Mouse (Mus musculus) retina, embryonic 14.5 days (tissue): ENCODE data around the gene Pappa.
A peak's percentile ranks its signal among the peaks of the same experiment; 100 is the strongest.

ENCODE experiments used
- DNase-seq: peaks from one replicate; pipeline ENCODE4 v3.0.0-alpha.2; 2015; ENCODE audit warnings: low spot score

Pappa gene

DNA sequence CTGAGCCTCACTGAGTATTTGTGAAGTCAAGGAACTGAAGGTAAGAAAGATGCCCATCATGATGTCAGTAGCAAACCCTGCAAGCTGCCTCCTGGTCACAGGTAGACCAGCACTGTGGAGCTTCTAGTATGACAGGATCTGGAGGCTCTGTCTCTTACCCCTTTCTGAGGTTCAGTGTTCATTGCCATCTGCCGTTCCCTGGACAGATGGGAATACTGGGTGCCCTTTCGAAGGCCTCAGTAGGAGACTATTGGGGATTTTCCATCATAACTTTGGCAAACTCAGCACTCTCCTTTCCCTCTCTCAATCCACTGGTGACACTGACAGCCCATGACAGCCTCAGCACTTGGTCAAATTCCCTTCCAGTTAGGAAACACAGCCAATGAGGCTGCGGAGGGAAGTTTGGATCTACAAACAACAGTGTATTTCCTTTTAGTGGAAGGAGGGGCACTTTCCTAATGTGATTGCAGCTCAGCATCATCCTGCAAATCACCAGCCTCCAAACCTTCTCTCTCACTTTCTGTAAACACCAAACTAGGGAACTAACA lies 42.4 kb downstream of the Pappa start:
- DNase-seq: no peak

DNA sequence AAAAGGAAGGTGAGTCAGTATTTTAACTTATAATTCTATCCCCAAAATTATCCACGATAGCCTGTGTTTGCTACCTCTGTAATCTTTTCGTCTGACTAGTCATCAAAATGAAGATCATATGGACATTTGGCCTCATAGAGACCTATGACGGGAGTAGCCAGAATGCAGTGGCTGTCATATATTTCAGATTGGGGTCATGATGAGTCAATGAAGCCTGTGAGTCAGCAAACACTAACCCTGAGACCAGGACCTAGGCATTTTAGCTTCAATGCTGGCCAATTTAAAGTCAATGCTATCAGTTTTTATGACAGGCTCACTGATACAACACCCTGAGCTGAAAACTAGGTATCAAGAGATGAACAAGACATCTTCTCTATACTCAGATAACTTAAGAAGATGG lies 50.5 kb downstream of the Pappa start:
- DNase-seq: no peak

DNA sequence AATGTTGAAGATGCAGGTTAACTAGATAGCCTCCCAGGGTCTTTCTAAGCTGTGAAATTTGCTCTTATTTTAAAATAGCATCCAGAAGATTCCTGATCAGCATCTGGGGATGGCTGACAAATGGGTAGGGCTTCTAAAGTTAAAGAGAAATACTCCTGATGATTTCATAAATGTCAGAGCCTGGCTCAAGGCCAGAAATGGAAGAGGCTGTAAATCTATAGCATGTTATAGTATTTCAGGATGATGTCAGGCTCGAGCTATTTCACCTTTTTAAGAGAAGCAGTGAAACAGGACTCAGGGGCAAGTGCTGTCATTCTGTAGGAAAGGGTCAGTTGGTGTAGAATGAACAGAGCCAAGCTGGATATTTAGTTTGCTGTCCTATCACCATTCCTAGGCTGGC lies 54.2 kb downstream of the Pappa start:
- no peak for DNase-seq

DNA sequence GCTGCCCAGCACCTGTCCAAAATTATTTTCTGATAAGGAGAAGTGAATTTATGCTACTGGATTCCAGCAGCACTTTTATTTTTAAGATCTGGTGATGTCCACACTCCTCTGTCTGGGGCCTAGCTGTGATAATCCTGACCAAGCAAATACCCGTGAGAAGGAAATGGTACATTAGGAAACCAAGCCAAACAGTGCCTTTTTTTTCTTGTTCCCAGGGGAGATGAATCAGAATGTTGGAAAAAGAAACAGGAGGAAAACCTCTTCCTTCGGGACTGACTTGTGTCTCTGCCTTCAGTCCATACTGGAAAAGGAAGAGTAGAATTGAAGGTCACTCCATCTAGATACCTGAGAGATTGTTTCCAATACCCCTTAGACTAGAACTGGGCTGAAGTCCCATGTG lies 63.3 kb downstream of the Pappa start:
- DNase-seq: no peak

DNA sequence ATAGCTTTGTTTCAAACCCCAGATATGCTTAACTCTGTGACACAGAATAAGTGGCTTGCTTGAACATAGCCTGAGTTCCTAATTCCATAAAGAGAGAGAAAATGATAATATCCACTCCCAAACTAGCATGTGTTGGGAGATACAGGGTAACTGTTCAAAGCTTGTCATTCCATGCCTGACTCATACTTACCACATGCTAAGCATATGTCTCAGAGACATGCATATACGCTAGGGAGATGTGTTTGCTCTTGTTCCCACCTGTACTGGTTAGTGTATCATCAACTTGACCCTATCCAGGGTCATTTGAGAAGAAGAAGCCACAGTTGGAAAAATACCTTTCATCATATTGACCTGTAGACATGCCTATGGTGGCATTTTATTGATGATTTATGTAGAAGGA lies 63.7 kb downstream of the Pappa start:
- DNase-seq: no peak

DNA sequence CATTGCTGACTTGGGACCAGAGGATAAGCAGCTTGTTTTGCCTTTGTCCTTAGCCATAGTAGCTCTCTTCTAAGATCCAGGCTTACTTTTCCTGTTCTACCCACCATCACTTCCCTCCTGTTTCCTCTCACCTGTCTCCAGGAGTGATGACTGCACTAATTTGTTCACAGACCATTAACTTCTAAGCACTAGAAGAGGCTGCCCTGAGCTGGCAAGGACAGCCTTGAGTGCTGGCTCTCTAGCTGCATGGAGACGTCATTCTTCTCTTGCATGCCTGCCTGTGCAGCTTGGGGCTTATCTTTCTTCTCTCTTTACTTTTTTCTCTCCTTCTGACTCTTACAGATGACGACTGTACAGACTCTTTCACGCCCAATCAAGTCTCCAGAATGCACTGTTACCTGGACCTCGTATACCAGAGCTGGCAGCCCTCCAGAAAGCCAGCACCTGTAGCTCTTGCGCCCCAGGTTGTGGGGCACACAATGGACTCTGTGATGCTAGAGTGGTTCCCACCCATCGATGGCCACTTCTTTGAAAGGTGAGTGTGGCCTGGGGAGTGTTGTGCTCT lies 65.0 kb downstream of the Pappa start:
- DNase-seq: no peak

DNA sequence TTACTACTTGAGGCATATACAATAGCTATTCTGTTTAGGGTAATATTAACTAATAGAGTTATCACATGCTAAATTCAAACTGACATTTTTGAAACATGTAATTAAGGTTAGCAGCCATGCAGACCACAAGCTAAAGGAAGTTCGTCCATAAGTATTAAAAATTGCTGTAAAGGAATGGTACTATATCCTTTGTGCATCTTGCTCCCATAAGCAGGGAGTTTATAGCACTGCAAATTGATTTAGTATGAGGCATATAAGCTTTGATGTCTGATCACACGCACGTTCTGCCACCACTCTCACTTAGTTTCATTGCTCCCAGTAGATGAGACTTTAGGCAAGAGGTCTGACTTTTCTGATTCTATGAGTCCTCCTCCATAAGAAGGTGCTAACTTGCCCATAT lies 68.8 kb downstream of the Pappa start:
- DNase-seq: no peak

DNA sequence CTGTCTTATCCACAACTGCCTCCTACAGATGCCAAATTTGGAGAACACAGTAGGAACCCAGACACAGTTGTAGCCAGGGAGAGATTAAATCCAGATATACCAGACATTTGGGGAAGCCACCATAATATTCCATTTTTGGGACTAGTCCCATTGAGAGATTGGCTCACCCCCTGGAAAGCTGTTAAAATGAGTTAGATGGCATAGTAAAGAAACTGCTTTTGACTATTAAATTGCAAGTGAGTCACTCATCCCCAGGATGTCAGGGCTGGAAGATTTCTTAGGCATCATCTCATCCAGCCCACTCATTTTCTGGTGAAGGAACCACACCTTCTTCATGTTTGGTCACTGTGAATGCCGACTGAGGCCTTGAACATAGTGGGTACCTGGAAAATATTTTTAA lies 72.0 kb downstream of the Pappa start:
- no peak for DNase-seq

DNA sequence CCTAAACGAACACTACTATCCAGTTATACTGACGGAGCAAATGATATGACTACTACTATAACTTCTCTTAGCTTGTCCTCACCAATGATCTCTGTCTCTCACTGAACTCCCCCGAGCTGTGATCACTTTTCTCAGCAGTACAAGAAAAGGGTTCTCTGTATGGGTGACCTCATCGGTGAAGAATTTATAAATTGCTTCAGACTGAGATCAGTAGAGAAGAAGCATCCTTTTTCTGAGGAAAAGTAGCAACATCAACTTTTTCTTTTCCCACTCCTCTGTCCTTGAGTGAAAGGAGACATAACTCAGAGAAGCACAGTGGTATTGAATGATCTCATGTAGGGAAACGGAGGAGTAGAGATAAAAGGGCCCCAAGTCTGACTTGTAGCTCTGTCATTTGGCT lies 79.7 kb downstream of the Pappa start:
- no peak for DNase-seq

DNA sequence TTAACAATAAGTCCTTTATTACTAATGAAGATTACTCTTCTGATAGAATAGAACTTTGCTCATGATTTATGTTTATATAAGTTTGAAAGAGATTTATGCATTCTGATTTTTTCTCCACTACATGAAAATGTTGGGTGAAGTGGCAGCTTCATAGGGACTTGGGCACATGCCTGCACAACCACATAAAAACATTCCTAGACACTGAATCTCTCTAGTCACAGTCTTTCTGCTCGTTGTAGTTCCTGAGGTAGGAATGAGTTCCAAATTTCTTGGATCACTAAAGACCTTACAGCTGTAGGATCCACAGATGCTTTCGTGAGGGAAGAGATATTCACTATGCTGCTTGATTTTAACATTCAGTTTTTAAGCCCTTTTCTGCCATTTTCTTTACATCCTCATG lies 81.5 kb downstream of the Pappa start:
- no peak for DNase-seq

DNA sequence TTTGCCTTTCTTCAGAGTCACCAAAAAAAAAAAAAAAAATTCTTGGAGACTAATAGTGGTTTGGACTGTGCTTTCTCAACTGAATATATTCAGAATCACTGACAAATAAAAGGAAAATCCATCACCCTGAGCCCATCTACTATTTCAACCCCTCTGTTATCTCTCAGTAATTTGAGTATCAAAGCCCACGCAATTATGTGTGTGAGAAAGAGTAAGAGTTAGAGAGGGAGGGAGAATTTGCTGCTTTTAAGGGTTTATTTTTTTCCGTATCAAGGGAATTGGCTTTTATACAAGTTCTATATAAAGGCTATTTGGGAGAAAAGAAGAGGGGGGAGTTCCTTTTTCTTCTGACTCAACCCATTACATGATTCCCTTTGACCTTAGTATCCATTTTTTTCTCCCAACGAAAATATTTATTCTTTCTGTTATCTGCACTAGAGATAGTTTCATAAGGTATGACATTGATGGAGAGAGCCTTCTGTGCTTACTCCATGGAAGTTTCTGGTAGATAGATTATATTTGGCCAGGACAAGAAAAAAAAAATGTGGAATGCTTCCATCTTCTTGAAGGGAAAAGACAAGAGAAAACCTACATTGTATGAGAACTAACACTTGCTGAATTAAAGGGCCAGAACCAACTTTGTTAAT lies 85.5 kb downstream of the Pappa start:
- no peak for DNase-seq

DNA sequence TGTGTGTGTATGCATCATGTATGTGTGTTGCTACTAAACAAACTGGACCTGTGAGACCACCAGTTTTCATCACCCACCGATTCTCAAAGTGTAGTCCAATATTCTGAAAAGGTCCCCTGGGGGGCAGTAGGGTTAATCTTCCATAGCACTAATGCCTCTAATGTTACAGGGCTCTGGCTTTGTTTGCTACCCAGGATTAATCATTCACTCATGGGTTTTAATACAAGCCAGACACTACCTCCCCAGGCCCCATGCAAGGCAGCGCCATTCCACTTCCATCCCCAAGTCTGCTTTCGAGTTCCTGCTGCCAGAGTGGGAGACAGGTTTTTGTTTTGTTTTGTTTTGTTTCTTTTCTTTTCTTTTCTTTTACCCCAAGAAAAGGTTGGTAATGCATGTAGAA lies 92.7 kb downstream of the Pappa start:
- no peak for DNase-seq

DNA sequence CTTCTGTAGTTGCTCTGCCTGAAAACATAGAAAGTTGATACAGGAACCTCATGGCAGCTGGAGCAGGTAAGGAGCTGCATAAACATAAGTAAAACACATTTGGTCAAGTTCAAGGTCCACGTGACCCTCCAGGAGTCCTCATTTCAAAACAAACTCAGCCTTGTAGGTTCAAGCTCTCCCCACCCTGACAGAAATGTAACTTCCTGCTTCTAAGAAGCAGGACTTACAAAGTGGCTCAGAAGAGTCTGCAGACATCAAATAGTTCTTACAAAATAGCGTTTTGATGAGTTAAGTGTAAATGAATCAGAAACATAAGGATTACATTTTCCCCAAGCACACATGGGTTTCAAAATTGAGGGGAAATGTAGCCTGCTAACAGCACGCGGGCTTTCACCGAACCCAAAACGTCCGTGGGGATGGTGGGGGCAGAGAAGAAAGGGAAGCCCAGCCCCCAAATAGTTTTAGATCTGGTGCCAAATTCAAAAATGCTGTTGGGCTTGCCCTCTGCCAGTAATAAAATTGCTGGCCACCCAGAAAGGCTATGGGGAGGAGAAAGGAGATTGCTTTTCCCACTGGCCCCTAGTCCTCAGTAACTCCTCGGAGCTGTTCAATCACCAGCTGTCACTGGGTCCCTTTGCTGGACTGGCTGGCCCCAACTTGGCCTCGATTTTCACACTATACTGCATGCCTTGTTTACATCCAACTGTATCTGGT lies 93.8 kb downstream of the Pappa start:
- no peak for DNase-seq

DNA sequence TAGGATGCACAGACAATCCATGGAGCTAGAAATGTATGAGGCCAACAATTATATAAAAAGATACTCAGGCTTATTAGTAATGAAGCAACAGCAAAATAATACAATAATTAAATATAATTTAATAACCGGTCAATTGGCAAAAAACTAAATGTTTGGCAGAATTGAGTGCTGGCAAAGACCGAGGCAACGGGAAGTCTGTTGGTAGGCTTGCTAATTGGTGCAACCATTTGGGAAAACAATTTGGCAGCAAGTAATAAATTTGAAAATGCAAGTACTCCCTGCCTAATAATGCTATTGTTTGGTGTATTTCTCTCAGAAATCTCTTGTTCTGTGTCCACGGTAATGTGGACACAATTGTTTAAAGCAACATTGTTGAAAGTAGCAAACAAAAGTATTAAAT lies 99.9 kb downstream of the Pappa start:
- no peak for DNase-seq

DNA sequence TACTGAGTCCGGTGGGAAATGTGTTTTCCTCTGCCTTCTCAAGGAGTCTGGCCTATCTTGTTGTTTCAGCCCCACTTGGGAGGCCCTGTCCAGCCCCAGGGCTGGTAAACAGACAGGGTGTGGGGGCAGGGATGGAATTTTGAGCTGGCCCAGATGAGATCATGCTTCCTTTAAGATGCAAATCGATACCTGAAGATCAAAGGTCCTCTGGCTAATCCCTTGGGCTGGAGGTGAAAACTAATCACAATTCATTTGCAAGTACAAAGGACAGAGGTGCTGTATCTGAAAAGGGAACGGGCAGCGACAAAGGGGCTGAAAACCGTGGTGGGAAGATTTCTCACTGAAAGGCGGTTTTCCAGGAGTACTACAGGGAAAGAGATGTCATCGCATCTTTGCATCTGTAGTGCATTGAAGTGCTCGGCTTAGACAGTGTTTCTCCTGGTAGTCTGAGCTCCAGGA lies 114.6 kb downstream of the Pappa start:
- peak; percentile 39 for DNase-seq

DNA sequence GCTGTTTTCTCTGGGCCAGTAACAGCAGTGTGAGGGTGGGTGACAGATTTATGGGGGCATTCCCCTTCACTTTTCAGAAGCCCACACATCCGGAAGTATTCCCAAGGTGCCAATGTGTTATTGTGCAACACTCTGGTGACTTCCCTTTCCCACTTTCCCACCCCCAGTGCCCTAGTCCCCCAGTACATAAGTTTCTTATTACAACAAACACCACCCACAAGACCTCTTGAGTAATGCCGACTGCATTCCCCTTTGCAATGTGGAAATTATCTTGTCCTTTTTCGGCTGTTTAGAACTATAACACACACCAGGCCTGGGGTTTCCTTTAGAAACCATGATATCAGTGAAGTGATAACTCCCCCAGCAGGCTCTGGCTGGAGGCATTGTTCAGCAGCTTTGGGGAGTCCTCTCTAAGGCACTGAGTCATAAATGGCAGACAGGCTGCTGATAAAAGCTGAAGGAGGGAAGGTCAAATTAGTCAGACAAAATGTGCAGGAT lies 118.5 kb downstream of the Pappa start:
- no peak for DNase-seq

DNA sequence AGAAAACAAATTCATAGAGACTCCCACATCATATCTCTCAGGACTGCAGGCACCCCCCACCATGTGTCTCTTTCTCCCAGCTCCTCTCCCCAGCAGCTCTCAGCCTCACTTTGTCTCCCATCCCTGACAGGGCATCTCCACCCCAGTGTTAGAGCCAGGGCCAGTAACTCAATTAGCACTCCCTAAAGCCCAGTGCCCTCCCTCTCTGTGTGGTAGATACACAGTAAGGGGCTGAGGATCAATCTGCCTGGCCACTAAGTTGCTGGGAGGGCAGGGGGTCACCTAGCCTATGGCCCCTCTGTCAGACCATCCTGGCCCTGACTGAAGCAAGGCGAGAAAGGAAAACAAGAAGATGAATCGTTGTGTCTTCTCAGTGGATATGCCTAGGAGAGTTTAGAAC lies 119.3 kb downstream of the Pappa start:
- DNase-seq: no peak

DNA sequence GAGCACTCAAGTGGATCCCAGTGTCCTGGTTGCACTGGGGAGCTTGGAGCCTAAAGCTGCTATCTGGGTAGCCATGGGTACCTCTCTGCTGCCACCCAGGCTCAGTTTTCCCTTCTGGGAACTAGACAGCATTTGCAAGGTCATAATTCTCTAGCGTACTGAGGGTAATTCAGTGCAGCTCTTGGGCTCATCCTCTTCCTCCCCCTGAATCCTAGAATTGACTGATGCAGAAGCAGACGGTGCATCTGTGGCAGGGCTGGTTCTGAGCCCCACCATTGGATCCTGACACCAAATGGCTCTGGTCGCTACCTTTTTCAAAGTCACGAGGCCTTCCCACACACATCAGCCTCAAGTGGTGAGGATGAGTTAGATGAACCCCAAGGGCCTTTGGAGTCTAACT lies 121.0 kb downstream of the Pappa start:
- no peak for DNase-seq

DNA sequence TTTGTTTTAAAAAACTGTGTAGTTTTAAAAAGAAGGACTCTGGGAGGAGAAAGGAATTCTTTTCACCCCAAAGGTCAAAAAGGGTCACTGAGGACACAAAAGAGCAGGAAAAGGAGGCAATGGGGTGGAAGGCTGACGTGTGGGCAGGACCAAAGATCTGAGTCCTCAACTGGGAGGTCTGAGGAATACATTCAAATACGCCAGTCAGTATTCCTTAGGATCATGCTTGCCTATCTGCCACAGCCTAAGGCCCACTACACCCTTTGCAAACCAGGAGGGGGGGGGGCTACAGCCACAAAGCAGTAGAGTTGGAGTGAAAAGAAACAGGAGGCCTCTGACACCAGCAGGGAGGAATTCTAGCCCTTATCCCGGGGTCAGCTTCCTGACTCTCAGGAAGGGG lies 121.5 kb downstream of the Pappa start:
- peak; percentile 58 for DNase-seq

DNA sequence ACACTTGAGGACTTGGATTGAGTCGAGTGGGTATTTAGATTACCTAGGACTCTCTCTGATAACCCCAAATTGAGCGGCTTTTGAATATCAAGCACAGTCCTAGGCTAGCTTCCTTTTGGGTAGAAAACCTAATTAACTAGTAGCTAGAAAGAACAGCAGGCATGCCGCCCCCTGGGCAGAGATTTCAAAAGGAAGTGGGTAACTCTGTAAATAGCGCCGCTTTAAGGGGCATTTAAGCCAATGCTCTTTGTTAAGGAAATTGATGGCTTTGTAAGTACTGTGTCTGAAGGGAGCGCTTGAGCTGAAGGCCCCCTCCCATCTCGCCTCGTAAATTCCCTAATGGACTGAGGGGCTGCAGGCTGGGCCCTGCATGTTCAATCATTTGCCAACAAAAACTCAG lies 128.2 kb downstream of the Pappa start:
- peak; percentile 18 for DNase-seq

DNA sequence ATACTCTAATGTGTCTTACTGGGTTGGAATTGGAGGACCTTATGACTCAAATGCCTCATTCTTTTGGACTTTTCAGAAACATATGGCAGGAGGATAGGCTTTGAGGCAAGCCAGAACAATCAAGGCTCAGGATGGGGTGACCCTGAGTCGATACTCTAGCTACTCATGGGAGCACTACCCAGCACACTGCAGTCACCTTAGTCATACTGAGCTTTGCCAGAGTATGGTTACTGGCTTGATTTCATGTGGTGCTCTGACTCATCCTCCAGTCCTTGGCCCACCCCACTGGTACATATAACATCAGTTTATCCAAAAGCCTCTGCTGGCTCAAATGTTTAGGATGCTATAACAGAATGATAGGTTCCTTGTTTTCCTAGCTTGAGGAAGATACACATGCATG lies 130.1 kb downstream of the Pappa start:
- no peak for DNase-seq

DNA sequence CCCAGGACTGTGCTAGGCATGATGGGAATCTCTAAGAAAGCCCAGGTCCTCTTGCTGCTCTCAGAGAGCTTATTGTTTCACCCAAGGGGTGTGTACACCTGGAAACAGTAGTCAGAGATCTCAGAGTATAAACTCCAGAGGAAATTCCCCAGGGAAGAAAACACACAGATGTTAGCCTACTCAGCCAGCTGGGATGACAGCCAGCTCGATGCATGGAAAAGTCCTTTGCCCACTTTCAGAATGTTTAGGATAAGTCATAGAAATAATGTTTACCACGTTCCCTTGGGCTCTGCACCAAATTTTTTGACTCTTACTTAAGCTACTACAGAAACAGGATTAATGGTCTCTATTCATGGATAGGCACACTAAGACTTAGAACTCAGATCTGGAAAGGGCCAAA lies 143.1 kb downstream of the Pappa start:
- DNase-seq: no peak

DNA sequence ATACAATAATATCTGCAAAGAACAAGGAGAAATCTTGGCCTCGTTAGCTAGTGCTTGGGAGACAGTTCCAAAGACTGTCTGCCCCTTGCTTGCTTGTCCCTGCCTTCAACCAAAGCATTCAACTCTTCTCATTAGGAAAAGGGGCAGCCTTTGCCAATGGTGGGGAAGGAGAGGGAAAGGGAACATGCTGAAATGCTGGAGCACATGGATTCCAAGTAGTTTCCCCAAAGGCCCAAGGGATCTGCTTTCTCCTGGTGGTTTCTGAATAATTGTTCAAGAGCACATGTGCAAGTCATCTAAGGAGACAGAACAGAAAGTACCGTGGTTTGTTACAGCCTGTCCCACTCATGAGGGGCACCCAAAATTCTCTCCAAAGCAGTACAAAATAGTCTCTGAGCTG lies 146.0 kb downstream of the Pappa start:
- no peak for DNase-seq
